Mouse (Mus musculus) heart, embryonic 16.5 days (tissue): ENCODE results near the gene Denr. TPM values are rescaled to one million over a fixed set of nuclear protein-coding genes. Genes with fewer than 3 reads are reported as not detected.

Source experiments
- polyA plus RNA-seq: library from polyadenylated mRNA; unstranded; fragments of >200 nt; fragmentation: Nextera tagmentation; extraction: Ambion mirVana; gene quantifications from 2 replicates; pipeline ENCODE4 v1.2.1, GENCODE M21; 2015

Denr gene
- polyA plus RNA-seq, 1 experiment from 2014 or later, result 96.2 TPM

Other genes with a start within 250 kb of the Denr start
- gene Clip1, start 222.6 kb upstream of the Denr start, polyA plus RNA-seq, result 53.1 and 54.0 TPM in 2 replicates
- gene Zcchc8, start 186.1 kb upstream of the Denr start, polyA plus RNA-seq, result 53.5 and 58.5 TPM in 2 replicates
- 70.6 and 83.9 TPM in 2 replicates for gene Rsrc2, start 157.8 kb upstream of the Denr start, polyA plus RNA-seq
- gene Kntc1, start 157.5 kb upstream of the Denr start, polyA plus RNA-seq, result 16.4 and 17.8 TPM in 2 replicates
- gene Hcar2, start 41.7 kb upstream of the Denr start, polyA plus RNA-seq, result 0.15 TPM in 1 of 2 replicates, not detected in the other
- 0.41 and 0.45 TPM in 2 replicates for gene Hcar1, start 27.2 kb upstream of the Denr start, polyA plus RNA-seq
- gene Gm43518, start 20.2 kb downstream of the Denr start, polyA plus RNA-seq, result 1.8 and 2.9 TPM in 2 replicates
- gene Ccdc62, start 23.5 kb downstream of the Denr start, polyA plus RNA-seq, result 4.4 and 6.3 TPM in 2 replicates
- 11.2 and 11.7 TPM in 2 replicates for gene Hip1r, start 66.5 kb downstream of the Denr start, polyA plus RNA-seq
- gene Vps37b, start 125.1 kb downstream of the Denr start, polyA plus RNA-seq, result 58.7 and 61.4 TPM in 2 replicates
- gene Abcb9, start 188.6 kb downstream of the Denr start, polyA plus RNA-seq, result 3.8 and 7.2 TPM in 2 replicates
- gene Ogfod2, start 205.1 kb downstream of the Denr start, polyA plus RNA-seq, result 21.3 and 24.2 TPM in 2 replicates
- gene Arl6ip4, start 208.9 kb downstream of the Denr start, polyA plus RNA-seq, result 72.6 and 78.1 TPM in 2 replicates